Mouse (Mus musculus) embryo, embryonic 10.5 days (tissue): ENCODE data around the gene Pla2g4c.

Experiments
- DNase-seq: peaks from one replicate; pipeline ENCODE4 v3.0.0-alpha.2; 2015; ENCODE audit warnings: low spot score

Pla2g4c gene

DNA sequence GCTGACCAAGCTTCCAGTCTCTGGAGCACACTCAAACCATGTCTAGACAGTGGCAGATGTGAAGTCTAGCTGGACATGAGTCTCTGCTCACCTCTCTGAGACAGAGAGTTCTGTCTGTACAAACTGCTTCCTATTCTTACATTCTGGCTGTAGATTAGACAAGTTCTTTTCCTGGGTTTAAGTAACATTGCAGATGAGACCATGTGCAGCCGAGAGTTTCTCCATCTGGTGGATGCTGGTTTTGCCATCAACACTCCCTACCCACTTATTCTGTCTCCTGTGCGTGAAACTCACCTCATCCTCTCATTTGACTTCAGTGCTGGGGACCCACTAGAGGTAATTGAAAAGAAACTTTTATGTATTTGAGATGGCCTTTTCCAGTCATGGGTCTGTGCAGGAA lies 56.1 kb downstream of the Pla2g4c start:
- DNase-seq: no peak

DNA sequence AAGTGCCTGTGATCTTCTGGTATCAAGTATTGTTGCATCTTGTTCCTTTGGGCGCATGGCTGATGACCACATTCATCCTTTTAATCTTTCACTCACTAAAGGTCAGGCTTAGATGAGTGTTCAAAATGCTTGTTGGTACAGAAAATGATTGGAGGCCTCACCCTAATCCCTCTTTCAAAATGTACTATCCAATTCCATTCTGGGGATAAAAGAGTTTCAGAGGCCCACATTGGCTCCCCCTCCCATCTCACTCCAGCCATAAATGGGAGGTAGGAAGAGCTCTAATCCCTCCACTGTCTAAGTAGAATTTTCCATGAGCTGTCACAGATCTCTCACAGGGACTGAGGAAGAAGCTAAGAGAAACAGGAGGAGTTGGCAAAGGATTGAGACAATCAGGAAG lies 73.4 kb downstream of the Pla2g4c start, which contains the start of gene Cabp5:
Cabp5 (plus strand) TSS at position 301 of the 400 bp plus-strand sequence.
- DNase-seq: no peak
